Mouse (Mus musculus) left cerebral cortex, adult 8-10 months (tissue): ENCODE measurements around the gene Snx22. TPM values are rescaled to one million over a fixed set of nuclear protein-coding genes. Genes with fewer than 3 reads are reported as not detected.

Source experiments
- total RNA-seq, 4 experiments: library from RNA; stranded (reverse); gene quantifications; 2 replicates each; pipeline ENCODE4 v1.2.4; 2022

The Snx22 gene
- total RNA-seq, 4 experiments from 2014 or later: 4.3 to 6.0 (median 5.2) TPM

Other genes with a start within 250 kb of the Snx22 start
- 10 to 100 TPM; 47.1 to 51.9 (median 49.0) TPM for gene Zfp609, start 242.2 kb downstream of the Snx22 start, total RNA-seq
- gene Pclaf, start 179.5 kb downstream of the Snx22 start, total RNA-seq: under 1 TPM in 3 of 4 experiments, not detected in 1; 0.23 to 0.44 (median 0.25) TPM
- gene Trip4, start 160.9 kb downstream of the Snx22 start, total RNA-seq: 10 to 100 TPM; 34.1 to 37.8 (median 36.4) TPM
- gene Csnk1g1, start 160.8 kb downstream of the Snx22 start, total RNA-seq: 10 to 100 TPM; 33.0 to 48.1 (median 44.8) TPM
- 100 to 1,000 TPM; 147 to 175 (median 159) TPM for gene Ppib, start 9.5 kb downstream of the Snx22 start, total RNA-seq
- gene Snx1, start 56.9 kb upstream of the Snx22 start, total RNA-seq: 10 to 100 TPM; 76.2 to 82.1 (median 79.1) TPM
- 10 to 100 TPM; 25.7 to 26.7 (median 26.5) TPM for gene Ciao2a, start 56.9 kb upstream of the Snx22 start, total RNA-seq
- 1 to 10 TPM; 1.4 to 2.5 (median 1.6) TPM for gene Dapk2, start 88.5 kb upstream of the Snx22 start, total RNA-seq